Mouse (Mus musculus) hindbrain, postnatal 0 days (tissue): ENCODE results near the gene Prdm1. TPM values are rescaled to one million over a fixed set of nuclear protein-coding genes. Genes with fewer than 3 reads are reported as not detected.

Source experiments
- ATAC-seq: fragments of 200-750 bp; cut with Nextera tagmentation; 2 replicates; pipeline ENCODE4 v1.8.0; 2017; ENCODE audit warnings: mild to moderate bottlenecking, moderate TSS enrichment, moderate library complexity
- DNase-seq: peaks from one replicate; pipeline ENCODE4 v3.0.0-alpha.2; 2015; ENCODE audit warnings: low spot score
- H3K27ac ChIP-seq: fragments of 300-500 bp; sonication (generic); 2 replicates; pipeline ENCODE4 v1.5.1; 2014; ENCODE audit warnings: mild to moderate bottlenecking
- H3K27me3 ChIP-seq: fragments of 300-500 bp; sonication (generic); 2 replicates; pipeline ENCODE4 v1.6.1; 2014; ENCODE audit warnings: low read length, mixed read lengths; ENCODE audit not compliant: insufficient read depth
- H3K36me3 ChIP-seq: fragments of 300-500 bp; sonication (generic); 2 replicates; pipeline ENCODE4 v1.6.1; 2014; ENCODE audit warnings: low read length, mixed read lengths; ENCODE audit not compliant: insufficient read depth
- H3K4me1 ChIP-seq: fragments of 300-500 bp; sonication (generic); 2 replicates; pipeline ENCODE4 v1.6.1; 2014; ENCODE audit warnings: antibody characterized with exemption, low read length, mixed read lengths; ENCODE audit not compliant: insufficient read depth
- H3K4me2 ChIP-seq: fragments of 300-500 bp; sonication (generic); 2 replicates; pipeline ENCODE4 v1.6.1; 2014; ENCODE audit warnings: low read depth, mild to moderate bottlenecking, low read length, moderate library complexity, mixed read lengths
- H3K4me3 ChIP-seq: fragments of 300-500 bp; sonication (generic); 2 replicates; pipeline ENCODE4 v1.5.1; 2014; ENCODE audit warnings: low read length
- H3K9ac ChIP-seq: fragments of 300-500 bp; sonication (generic); replicated peaks from 2 replicates; pipeline ENCODE4 v1.6.1; 2014; ENCODE audit warnings: mild to moderate bottlenecking, low read length, moderate library complexity, mixed read lengths
- H3K9me3 ChIP-seq: fragments of 300-500 bp; sonication (generic); 2 replicates; pipeline ENCODE4 v1.6.1; 2016; ENCODE audit warnings: low read length, mixed read lengths
- CTCF ChIP-seq: IDR thresholded peaks from 2 replicates; pipeline ENCODE4 v1.5.1; 2016; ENCODE audit warnings: antibody characterized with exemption, control low read depth, low read depth
- WGBS: fragments of 180-500 bp; shearing (Covaris S2); extraction: QIAGEN DNeasy Blood & Tissue Kit; methylation state at CpG from one replicate; pipeline ENCODE4 v1.1.7; 2014; 5-methylcytosine and 5-hydroxymethylcytosine counted together
- polyA plus RNA-seq: library from polyadenylated mRNA; unstranded; fragments of >200 nt; fragmentation: Nextera tagmentation; extraction: Ambion mirVana; gene quantifications from 2 replicates; pipeline ENCODE4 v1.2.1, GENCODE M21; 2015
- total RNA-seq: library from RNA; depleted of rRNA; stranded (reverse); fragments of >200 nt; gene quantifications from 2 replicates; pipeline ENCODE4 v1.2.3, GENCODE M21; 2014

Gene Prdm1
- total and polyA plus RNA-seq, 2 experiments from 2014 or later: 0.44 to 0.63 TPM

- H3K9me3 ChIP-seq: no peaks in the 10 kb centered on the region
- DNase-seq: no peak
- H3K4me3 ChIP-seq: no peak overlapping the region
- H3K27me3 ChIP-seq: no peaks in the 10 kb centered on the region; the same call in 1 of the 2 replicates
- H3K36me3 ChIP-seq: no peaks in the 10 kb centered on the region
- WGBS: 14% methylated on average over 14 of the region's 14 CpGs
- H3K27ac ChIP-seq: no peak overlapping the region
- no peak for ATAC-seq
- H3K4me1 ChIP-seq: no peaks in the 10 kb centered on the region
- TF ChIP-seq CTCF: no peak
- no peak overlapping the region for H3K9ac ChIP-seq
- H3K4me2 ChIP-seq: no peak overlapping the region
Measured at GRCm38 (mm10) chr10:44539033-44539578, 10.8 kb upstream of the Prdm1 start.

GRCm38 (mm10) chr10:44538137-44538536 lies 9.8 kb upstream of the Prdm1 start:
- DNase-seq (no peak), ATAC-seq (no peak)
- TF ChIP-seq CTCF: no peak
- Histone ChIP-seq H3K4me2 (no peak overlapping the region), H3K4me1 (no peaks in the 10 kb centered on the region), H3K27ac (no peak overlapping the region), H3K27me3 (no peaks in the 10 kb centered on the region; the same call in 1 of the 2 replicates), H3K9ac (no peak overlapping the region), H3K36me3 (no peaks in the 10 kb centered on the region), H3K9me3 (no peaks in the 10 kb centered on the region), H3K4me3 (no peak overlapping the region)
- WGBS: 77% methylated on average over 6 of the region's 6 CpGs

DNA sequence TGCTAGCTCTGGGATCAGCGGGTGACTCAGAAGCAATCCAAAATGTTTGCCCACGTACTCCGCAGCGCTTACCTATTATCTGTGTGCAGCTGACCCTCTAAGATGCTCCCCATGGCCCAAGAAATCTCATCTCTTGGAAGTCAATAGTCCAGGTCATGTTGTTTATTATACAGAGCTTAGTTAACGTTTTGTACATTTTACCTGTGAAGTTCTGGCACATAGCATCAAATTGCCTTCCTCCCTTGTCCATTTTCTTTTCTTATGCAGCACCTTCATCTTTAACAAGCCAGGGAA lies 1.7 kb upstream of the Prdm1 start:
- H3K27me3 ChIP-seq: peaks cover 26% of the 10 kb centered on the region; the same call in 1 of the 2 replicates
- ATAC-seq (no peak), DNase-seq (no peak)
- no peaks in the 10 kb centered on the region for H3K36me3 ChIP-seq
- TF ChIP-seq CTCF: no peak
- peak overlapping the region; percentile 47 for H3K4me3 ChIP-seq
- H3K9ac ChIP-seq: no peak overlapping the region
- peak overlapping the region; percentile 88 for H3K4me2 ChIP-seq
- no peaks in the 10 kb centered on the region for H3K9me3 ChIP-seq
- no peak overlapping the region for H3K27ac ChIP-seq
- H3K4me1 ChIP-seq: peaks cover 4% of the 10 kb centered on the region; the same call in 1 of the 2 replicates
- WGBS: 5% methylated on average over 5 of the region's 5 CpGs

DNA sequence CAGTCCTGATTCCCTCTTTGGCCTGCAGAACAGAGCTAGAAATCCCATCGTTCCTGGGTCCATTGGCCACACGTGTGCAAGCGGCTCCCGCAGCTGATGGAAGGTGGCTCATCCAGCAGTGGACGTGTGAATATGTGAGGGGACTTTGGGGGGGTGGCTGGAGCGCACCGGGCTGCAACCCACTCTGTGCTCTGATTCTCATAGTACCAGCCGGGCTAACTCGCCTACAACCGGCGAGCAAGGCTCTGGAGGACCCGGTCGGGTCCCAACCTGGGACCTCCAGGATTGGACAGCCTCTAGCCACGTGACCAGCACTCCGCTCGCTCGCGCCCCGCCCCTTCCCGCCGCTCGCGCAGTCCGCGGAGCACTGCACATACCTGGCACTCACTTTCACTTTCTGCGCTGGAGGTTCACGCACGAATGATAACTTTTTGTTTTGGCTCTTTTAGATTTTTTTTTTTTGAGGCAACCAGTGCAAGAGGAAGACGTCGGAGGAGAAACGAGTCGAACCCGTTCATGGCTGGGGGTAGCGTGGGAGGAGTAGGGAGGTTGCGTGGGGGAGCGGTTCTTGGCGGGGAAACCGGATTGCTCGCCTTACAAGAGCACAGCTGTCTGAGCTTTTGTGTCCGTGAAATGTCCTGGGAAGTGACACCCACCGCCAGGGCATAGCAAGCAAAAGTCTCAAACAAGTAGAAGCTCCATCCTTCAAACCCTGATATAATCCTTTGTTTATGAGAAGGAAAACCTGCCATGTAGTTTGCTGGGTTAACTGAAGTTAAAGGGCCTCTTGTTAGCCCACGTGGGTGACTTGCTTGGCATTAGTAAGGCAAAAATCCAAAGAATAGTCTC lies 1.1 kb upstream of the Prdm1 start:
- Histone ChIP-seq H3K27ac (no peak overlapping the region), H3K4me1 (peaks cover 4% of the 10 kb centered on the region; the same call in 1 of the 2 replicates), H3K9me3 (no peaks in the 10 kb centered on the region), H3K36me3 (no peaks in the 10 kb centered on the region), H3K4me3 (peak overlapping the region; percentile 47), H3K27me3 (peaks cover 26% of the 10 kb centered on the region; the same call in 1 of the 2 replicates), H3K4me2 (peak overlapping the region; percentile 88), H3K9ac (peak overlapping the region; percentile 31; the same call in 1 of the 2 replicates)
- peak; percentile 98 for ATAC-seq
- peak; percentile 86 for DNase-seq
- WGBS: under 1% methylated on average over 42 of the region's 42 CpGs
- TF ChIP-seq CTCF: 0 out of 2 replicates have a peak, but pooled peaks have one; percentile 21

- WGBS: under 1% methylated on average over 16 of the region's 16 CpGs
- peaks cover 26% of the 10 kb centered on the region; the same call in 1 of the 2 replicates for H3K27me3 ChIP-seq
- DNase-seq: no peak
- H3K27ac ChIP-seq: no peak overlapping the region
- peaks cover 4% of the 10 kb centered on the region; the same call in 1 of the 2 replicates for H3K4me1 ChIP-seq
- peak overlapping the region; percentile 50 for H3K4me2 ChIP-seq
- H3K4me3 ChIP-seq: peak overlapping the region; percentile 27
- TF ChIP-seq CTCF: no peak
- H3K9ac ChIP-seq: no peak overlapping the region
- no peak for ATAC-seq
- H3K9me3 ChIP-seq: no peaks in the 10 kb centered on the region
- no peaks in the 10 kb centered on the region for H3K36me3 ChIP-seq
Measured at GRCm38 (mm10) chr10:44527651-44528050, 650 bp downstream of the Prdm1 start.

DNA sequence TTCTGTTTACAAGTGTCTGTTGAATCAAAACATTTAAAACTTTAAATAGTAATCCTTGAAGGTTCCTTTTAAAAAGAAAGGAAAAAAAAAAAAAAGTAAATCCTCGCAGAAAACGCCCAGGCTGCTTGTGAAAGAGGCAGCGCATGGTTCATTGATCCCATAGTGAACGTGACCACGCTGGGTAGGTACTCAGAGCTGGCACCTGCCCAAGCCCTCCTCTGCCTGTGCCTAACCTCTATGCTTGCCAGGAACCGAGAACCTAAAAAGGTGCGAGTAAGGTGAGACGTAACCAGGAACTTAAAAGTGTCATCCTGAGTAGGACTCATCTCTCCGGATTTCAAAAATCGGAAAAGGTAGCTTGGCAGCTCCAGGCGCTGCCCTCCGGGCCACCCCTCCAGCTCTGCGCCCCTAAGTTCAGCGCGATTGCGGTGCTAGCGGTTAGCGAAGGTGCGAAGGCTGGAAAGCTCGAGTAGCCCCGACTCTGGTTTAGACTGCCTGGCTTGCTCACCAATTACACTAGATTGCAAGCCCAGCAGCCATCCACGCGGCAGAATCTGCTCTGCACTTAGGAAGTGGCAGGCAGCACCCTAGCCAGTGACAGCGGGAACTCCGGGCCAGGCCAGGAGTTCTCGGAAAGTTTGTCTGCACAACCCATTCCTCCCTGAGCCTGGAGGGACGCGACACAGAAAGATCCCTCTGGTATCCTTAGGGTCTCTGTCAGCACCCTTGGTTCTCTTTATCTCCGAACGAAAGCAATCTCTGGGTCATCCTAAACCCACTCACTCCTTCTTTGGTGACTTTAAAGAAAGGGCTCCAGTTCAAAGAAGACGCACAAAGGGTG lies 1.3 kb downstream of the Prdm1 start:
- no peaks in the 10 kb centered on the region for H3K36me3 ChIP-seq
- TF ChIP-seq CTCF: no peak
- H3K27ac ChIP-seq: no peak overlapping the region
- DNase-seq: peak; percentile 25
- H3K9ac ChIP-seq: no peak overlapping the region
- no peaks in the 10 kb centered on the region for H3K9me3 ChIP-seq
- peak overlapping the region; percentile 50 for H3K4me2 ChIP-seq
- peaks cover 4% of the 10 kb centered on the region; the same call in 1 of the 2 replicates for H3K4me1 ChIP-seq
- peaks cover 26% of the 10 kb centered on the region; the same call in 1 of the 2 replicates for H3K27me3 ChIP-seq
- H3K4me3 ChIP-seq: peak overlapping the region; percentile 27
- WGBS: 1% methylated on average over 31 of the region's 31 CpGs
- ATAC-seq: no peak
